Mouse (Mus musculus): ENCODE results near the gene Tfb2m.

GRCm38 (mm10) chr1:179581422-179581821 is 35.4 kb upstream of the Tfb2m start:
- TF ChIP-seq CTCF (IDR thresholded peaks at IDR 0.05; ENCODE audit: low read depth): no peak
- no peak for TF ChIP-seq EP300 (IDR thresholded peaks at IDR 0.05; ENCODE audit: low read depth)

Measured in heart, postnatal 0 days (tissue).